Mouse (Mus musculus) intestine, postnatal 0 days (tissue): ENCODE results near the gene Greb1. TPM values are rescaled to one million over a fixed set of nuclear protein-coding genes. Genes with fewer than 3 reads are reported as not detected.
"Not testable (repeated sequence)": the region's sequence is repeated elsewhere in the genome, so short reads cannot be mapped to it uniquely, and the experiment has no call there.

Source experiments
- ATAC-seq: fragments of 200-750 bp; cut with Nextera tagmentation; 2 replicates; pipeline ENCODE4 v1.8.0; 2017; ENCODE audit warnings: mild to moderate bottlenecking, moderate TSS enrichment, moderate library complexity
- H3K27ac ChIP-seq: fragments of 300-500 bp; sonication (generic); 2 replicates; pipeline ENCODE4 v1.5.1; 2014; ENCODE audit warnings: mild to moderate bottlenecking, low read depth, low read length, moderate library complexity
- H3K27me3 ChIP-seq: fragments of 300-500 bp; sonication (generic); replicated peaks from 2 replicates; pipeline ENCODE4 v1.6.1; 2014; ENCODE audit warnings: low read length, mixed read lengths; ENCODE audit not compliant: control insufficient read depth, insufficient read depth
- H3K36me3 ChIP-seq: fragments of 300-500 bp; sonication (generic); 2 replicates; pipeline ENCODE4 v1.6.1; 2014; ENCODE audit warnings: mild to moderate bottlenecking, moderate library complexity; ENCODE audit not compliant: control insufficient read depth, insufficient read depth
- H3K4me1 ChIP-seq: fragments of 300-500 bp; sonication (generic); replicated peaks from 2 replicates; pipeline ENCODE4 v1.6.1; 2014; ENCODE audit warnings: antibody characterized with exemption, low read length, mixed read lengths; ENCODE audit not compliant: control insufficient read depth, insufficient read depth
- H3K4me2 ChIP-seq: fragments of 300-500 bp; sonication (generic); replicated peaks from 2 replicates; pipeline ENCODE4 v1.6.1; 2014; ENCODE audit warnings: low read depth, mild to moderate bottlenecking, moderate library complexity
- H3K4me3 ChIP-seq: fragments of 300-500 bp; sonication (generic); 2 replicates; pipeline ENCODE4 v1.5.1; 2014; ENCODE audit warnings: low read depth, low read length
- H3K9ac ChIP-seq: fragments of 300-500 bp; sonication (generic); 2 replicates; pipeline ENCODE4 v1.6.1; 2014; ENCODE audit warnings: mild to moderate bottlenecking, low read depth, low read length
- H3K9me3 ChIP-seq: fragments of 300-500 bp; sonication (generic); 2 replicates; pipeline ENCODE4 v1.6.1; 2016; ENCODE audit warnings: mixed run types; ENCODE audit not compliant: control insufficient read depth
- CTCF ChIP-seq: sonication (generic); IDR thresholded peaks from 2 replicates; pipeline ENCODE4 v1.5.1; 2016; ENCODE audit warnings: low read depth, mild to moderate bottlenecking, control low read depth, antibody characterized with exemption, moderate library complexity
- WGBS: fragments of 180-500 bp; shearing (Covaris S2); extraction: QIAGEN DNeasy Blood & Tissue Kit; methylation state at CpG from one replicate; pipeline ENCODE4 v1.1.7; 2014; 5-methylcytosine and 5-hydroxymethylcytosine counted together
- polyA plus RNA-seq: library from polyadenylated mRNA; unstranded; fragments of >200 nt; fragmentation: Nextera tagmentation; extraction: Ambion mirVana; gene quantifications from 2 replicates; pipeline ENCODE4 v1.2.1, GENCODE M21; 2015

Greb1 gene
- polyA plus RNA-seq, 1 experiment from 2014 or later, result 3.4 TPM

GRCm38 (mm10) chr12:16714616-16715015 lies 86.1 kb downstream of the Greb1 start:
- no peaks in the 10 kb centered on the region for H3K4me1 ChIP-seq
- H3K4me2 ChIP-seq, result no peak overlapping the region
- no peak overlapping the region for H3K9ac ChIP-seq
- H3K27me3 ChIP-seq, result no peaks in the 10 kb centered on the region
- ATAC-seq, result no peak
- H3K36me3 ChIP-seq, result peaks cover 4% of the 10 kb centered on the region; the same call in 1 of the 2 replicates
- WGBS, result 74% methylated on average over 10 of the region's 10 CpGs
- no peaks in the 10 kb centered on the region for H3K9me3 ChIP-seq
- no peak for TF ChIP-seq CTCF
- no peak overlapping the region for H3K4me3 ChIP-seq
- no peak overlapping the region for H3K27ac ChIP-seq

DNA sequence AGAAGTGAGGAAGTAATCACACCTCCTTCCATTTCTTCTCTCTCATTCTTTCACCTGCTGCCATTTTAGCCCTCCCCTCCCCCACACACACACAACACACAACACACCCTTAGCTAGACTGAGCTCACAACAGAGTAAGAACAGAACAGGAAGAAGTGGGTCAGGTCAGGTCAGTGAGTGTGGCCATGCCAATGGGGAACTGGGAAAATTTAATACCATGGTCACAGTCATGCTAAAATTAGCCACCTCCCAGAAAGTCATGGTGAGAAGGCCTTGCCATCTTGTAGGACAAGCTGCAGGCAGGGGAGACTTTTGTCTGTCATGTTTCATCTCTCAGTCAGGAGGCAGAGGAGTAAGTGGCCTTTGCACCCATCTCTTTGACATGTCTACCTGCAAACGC lies 102.0 kb downstream of the Greb1 start:
- Histone ChIP-seq H3K9me3 (no peaks in the 10 kb centered on the region), H3K4me3 (no peak overlapping the region), H3K9ac (no peak overlapping the region), H3K27ac (no peak overlapping the region), H3K4me2 (no peak overlapping the region), H3K36me3 (peaks cover 20% of the 10 kb centered on the region), H3K4me1 (no peaks in the 10 kb centered on the region), H3K27me3 (no peaks in the 10 kb centered on the region)
- TF ChIP-seq CTCF, result no peak
- no peak for ATAC-seq
- WGBS, result 87% methylated on average over 1 of the region's 1 CpGs

GRCm38 (mm10) chr12:16696146-16696545 lies 104.5 kb downstream of the Greb1 start:
- H3K27ac ChIP-seq, result no peak overlapping the region; the same call in 1 of the 2 replicates
- H3K4me2 ChIP-seq, result no peak overlapping the region
- peaks cover 12% of the 10 kb centered on the region for H3K36me3 ChIP-seq
- H3K4me1 ChIP-seq, result no peaks in the 10 kb centered on the region
- no peaks in the 10 kb centered on the region for H3K9me3 ChIP-seq
- no peak overlapping the region for H3K4me3 ChIP-seq
- no peaks in the 10 kb centered on the region for H3K27me3 ChIP-seq
- ATAC-seq, result no peak
- H3K9ac ChIP-seq, result no peak overlapping the region
- 90% methylated on average over 13 of the region's 13 CpGs for WGBS
- TF ChIP-seq CTCF, result no peak

- H3K27ac ChIP-seq, H3K9ac ChIP-seq, H3K9me3 ChIP-seq, H3K4me3 ChIP-seq, H3K4me1 ChIP-seq, H3K27me3 ChIP-seq, ATAC-seq, H3K4me2 ChIP-seq: not testable (repeated sequence)
- 91% methylated on average over 7 of the region's 8 CpGs for WGBS
- peaks cover 12% of the 10 kb centered on the region for H3K36me3 ChIP-seq
Measured at GRCm38 (mm10) chr12:16695252-16695651, 105.4 kb downstream of the Greb1 start.

DNA sequence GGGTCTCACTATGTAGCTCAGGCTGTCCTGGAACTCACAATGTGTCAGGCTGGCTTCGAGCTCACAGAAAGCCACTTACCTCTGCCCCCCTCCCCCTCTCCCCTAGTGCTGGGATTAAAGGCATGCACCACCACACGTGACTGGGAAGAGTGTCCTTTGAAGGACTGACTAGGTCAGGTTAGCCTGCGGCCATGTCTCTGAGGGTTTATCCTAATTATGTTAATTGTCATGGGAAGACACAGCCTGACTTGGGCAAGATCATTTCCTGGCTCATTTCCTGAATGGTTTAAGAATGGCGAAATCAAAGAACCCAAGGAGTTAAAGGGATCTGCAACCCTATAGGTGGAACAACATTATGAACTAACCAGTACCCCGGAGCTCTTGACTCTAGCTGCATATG lies 105.9 kb downstream of the Greb1 start:
- H3K9me3 ChIP-seq, result no peaks in the 10 kb centered on the region
- WGBS, result 82% methylated on average over 5 of the region's 5 CpGs
- no peak overlapping the region for H3K4me2 ChIP-seq
- no peak for TF ChIP-seq CTCF
- H3K27ac ChIP-seq, result no peak overlapping the region
- H3K36me3 ChIP-seq, result peaks cover 11% of the 10 kb centered on the region
- H3K4me1 ChIP-seq, result no peaks in the 10 kb centered on the region
- H3K4me3 ChIP-seq, result no peak overlapping the region
- H3K27me3 ChIP-seq, result no peaks in the 10 kb centered on the region
- ATAC-seq, result no peak
- H3K9ac ChIP-seq, result no peak overlapping the region

DNA sequence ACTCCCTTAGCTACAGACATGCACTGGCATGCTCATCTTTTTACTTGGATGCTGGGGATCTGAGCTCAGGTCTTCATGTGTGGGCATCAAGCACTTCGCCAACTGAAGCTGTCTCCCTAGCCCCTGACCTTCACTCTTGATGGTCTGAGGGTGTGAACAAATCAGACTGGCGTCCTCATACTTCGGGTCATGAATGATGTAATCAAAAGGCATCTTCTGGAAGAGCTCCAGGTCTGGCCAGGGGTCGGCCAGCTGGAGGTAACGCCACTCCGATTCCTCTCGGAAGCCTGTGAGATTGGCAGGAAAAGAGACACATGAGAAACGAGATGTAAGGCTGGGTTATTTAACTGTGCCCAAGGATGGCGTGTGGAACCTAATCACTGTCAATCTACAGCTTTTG lies 110.1 kb downstream of the Greb1 start:
- Histone ChIP-seq H3K4me3 (no peak overlapping the region), H3K4me2 (no peak overlapping the region), H3K36me3 (peaks cover 7% of the 10 kb centered on the region; the same call in 1 of the 2 replicates), H3K27me3 (no peaks in the 10 kb centered on the region), H3K9ac (no peak overlapping the region), H3K4me1 (no peaks in the 10 kb centered on the region), H3K27ac (no peak overlapping the region), H3K9me3 (no peaks in the 10 kb centered on the region)
- ATAC-seq, result no peak
- WGBS, result 87% methylated on average over 9 of the region's 9 CpGs
- TF ChIP-seq CTCF, result no peak

DNA sequence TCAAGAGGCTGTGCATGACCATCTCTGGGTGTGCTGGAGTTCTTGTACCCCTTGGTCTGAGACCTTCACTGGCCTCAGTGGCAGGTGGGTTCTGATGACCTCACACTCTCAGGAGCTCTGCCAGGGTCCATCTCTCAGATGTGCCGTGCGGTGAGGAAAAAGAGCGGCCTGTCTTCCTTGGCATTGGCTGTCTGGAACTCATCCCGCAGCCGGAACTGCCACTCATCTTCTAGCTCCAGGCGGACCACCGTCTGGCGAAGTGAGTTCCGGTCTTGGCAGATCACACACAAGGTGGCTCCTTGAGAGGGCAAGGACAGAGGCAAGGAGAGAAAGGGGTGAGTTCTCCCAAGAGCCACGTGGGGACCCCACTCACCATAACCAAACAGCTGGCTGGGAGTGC lies 128.4 kb downstream of the Greb1 start:
- no peaks in the 10 kb centered on the region for H3K9me3 ChIP-seq
- no peak for ATAC-seq
- no peak overlapping the region for H3K4me3 ChIP-seq
- H3K4me1 ChIP-seq, result no peaks in the 10 kb centered on the region
- no peak for TF ChIP-seq CTCF
- peaks cover 8% of the 10 kb centered on the region; the same call in 1 of the 2 replicates for H3K36me3 ChIP-seq
- no peak overlapping the region for H3K4me2 ChIP-seq
- H3K27me3 ChIP-seq, result no peaks in the 10 kb centered on the region
- H3K9ac ChIP-seq, result no peak overlapping the region
- WGBS, result 95% methylated on average over 10 of the region's 10 CpGs
- H3K27ac ChIP-seq, result no peak overlapping the region
